Mouse (Mus musculus) heart, embryonic 16.5 days (tissue): ENCODE data around the gene Fam126a. TPM values are rescaled to one million over a fixed set of nuclear protein-coding genes. Genes with fewer than 3 reads are reported as not detected.

Source experiments
- ATAC-seq: fragments of 200-750 bp; cut with Nextera tagmentation; replicated peaks from 2 replicates; pipeline ENCODE4 v1.8.0; 2017; ENCODE audit warnings: moderate number of reproducible peaks; ENCODE audit not compliant: insufficient read depth, low FRiP score; ENCODE audit errors: extremely low read depth
- H3K27ac ChIP-seq: fragments of 300-500 bp; sonication (generic); 2 replicates; pipeline ENCODE4 v1.5.1; 2014; ENCODE audit warnings: mild to moderate bottlenecking, low read length, control low read depth, moderate library complexity
- H3K27me3 ChIP-seq: fragments of 300-500 bp; sonication (generic); 2 replicates; pipeline ENCODE4 v1.6.1; 2014; ENCODE audit warnings: low read length, mixed read lengths; ENCODE audit not compliant: control insufficient read depth, insufficient read depth
- H3K36me3 ChIP-seq: fragments of 300-500 bp; sonication (generic); 2 replicates; pipeline ENCODE4 v1.6.1; 2014; ENCODE audit not compliant: control insufficient read depth, insufficient read depth
- H3K4me1 ChIP-seq: fragments of 300-500 bp; sonication (generic); 2 replicates; pipeline ENCODE4 v1.6.1; 2014; ENCODE audit warnings: low read length, mixed read lengths; ENCODE audit not compliant: control insufficient read depth, insufficient read depth
- H3K4me2 ChIP-seq: fragments of 300-500 bp; sonication (generic); 2 replicates; pipeline ENCODE4 v1.6.1; 2014; ENCODE audit warnings: low read depth, mild to moderate bottlenecking, control low read depth, low read length
- H3K4me3 ChIP-seq: fragments of 300-500 bp; sonication (generic); 2 replicates; pipeline ENCODE4 v1.5.1; 2014; ENCODE audit warnings: mild to moderate bottlenecking, control low read depth, low read length
- H3K9ac ChIP-seq: fragments of 300-500 bp; sonication (generic); 2 replicates; pipeline ENCODE4 v1.6.1; 2014; ENCODE audit warnings: low read length, control low read depth
- H3K9me3 ChIP-seq: fragments of 300-500 bp; sonication (generic); replicated peaks from 2 replicates; pipeline ENCODE4 v1.6.1; 2016; ENCODE audit warnings: low read length; ENCODE audit not compliant: control insufficient read depth
- WGBS: fragments of 180-500 bp; shearing (Covaris S2); extraction: QIAGEN DNeasy Blood & Tissue Kit; methylation state at CpG from one replicate; pipeline ENCODE4 v1.1.7; 2014; 5-methylcytosine and 5-hydroxymethylcytosine counted together
- polyA plus RNA-seq: library from polyadenylated mRNA; unstranded; fragments of >200 nt; fragmentation: Nextera tagmentation; extraction: Ambion mirVana; gene quantifications from 2 replicates; pipeline ENCODE4 v1.2.1, GENCODE M21; 2015

Fam126a gene
- polyA plus RNA-seq, 1 experiment from 2014 or later: 34.1 TPM

DNA sequence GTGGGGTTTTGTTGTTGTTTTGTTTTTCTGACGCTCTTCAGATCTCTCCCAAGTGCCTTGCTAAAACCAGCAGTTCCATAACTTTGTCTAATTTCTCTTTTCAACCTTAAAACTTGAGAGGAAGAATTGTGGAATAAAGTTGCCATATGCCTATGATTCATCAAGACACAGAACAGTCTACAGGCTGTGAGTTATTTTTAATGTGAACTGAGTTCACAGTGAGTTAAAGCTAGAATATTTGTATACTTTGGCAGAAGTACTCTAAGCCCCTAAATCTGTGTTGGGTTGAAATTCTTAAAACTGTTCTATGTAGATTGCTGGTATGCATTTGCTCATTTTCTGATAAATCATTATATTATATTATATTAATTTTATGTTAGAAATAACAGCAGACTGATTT lies 118.9 kb downstream of the Fam126a start:
- ATAC-seq: no peak
- H3K4me2 ChIP-seq: no peak overlapping the region
- no peaks in the 10 kb centered on the region for H3K4me1 ChIP-seq
- 85% methylated on average over 1 of the region's 1 CpGs for WGBS
- H3K36me3 ChIP-seq: no peaks in the 10 kb centered on the region
- no peak overlapping the region for H3K4me3 ChIP-seq
- H3K9ac ChIP-seq: no peak overlapping the region
- H3K27ac ChIP-seq: no peak overlapping the region
- peaks cover 9% of the 10 kb centered on the region for H3K9me3 ChIP-seq
- no peaks in the 10 kb centered on the region for H3K27me3 ChIP-seq

DNA sequence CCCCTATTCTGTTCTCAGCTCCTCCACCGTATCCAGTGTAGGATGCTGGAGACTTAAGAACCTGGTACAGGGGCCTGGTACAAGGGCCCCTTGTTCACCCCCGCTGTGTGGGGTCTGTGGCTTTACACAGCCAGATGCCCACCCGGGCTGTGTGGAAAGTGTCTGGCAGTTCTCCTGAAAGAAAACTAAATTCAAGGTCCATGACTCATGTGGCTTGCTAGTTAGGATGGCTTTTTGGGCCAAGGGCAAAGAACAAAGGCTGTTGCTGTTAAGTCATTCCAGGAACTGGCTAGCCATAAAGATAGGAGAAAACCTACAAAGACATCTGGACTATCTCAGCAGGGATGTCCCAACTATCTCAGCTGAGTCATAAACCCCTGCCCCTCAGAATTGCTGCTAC lies 121.2 kb downstream of the Fam126a start:
- no peak overlapping the region for H3K4me2 ChIP-seq
- H3K9ac ChIP-seq: no peak overlapping the region
- no peak overlapping the region for H3K4me3 ChIP-seq
- 90% methylated on average over 3 of the region's 3 CpGs for WGBS
- H3K36me3 ChIP-seq: no peaks in the 10 kb centered on the region
- no peak overlapping the region for H3K27ac ChIP-seq
- no peak for ATAC-seq
- H3K9me3 ChIP-seq: peaks cover 9% of the 10 kb centered on the region
- H3K27me3 ChIP-seq: no peaks in the 10 kb centered on the region
- no peaks in the 10 kb centered on the region for H3K4me1 ChIP-seq

DNA sequence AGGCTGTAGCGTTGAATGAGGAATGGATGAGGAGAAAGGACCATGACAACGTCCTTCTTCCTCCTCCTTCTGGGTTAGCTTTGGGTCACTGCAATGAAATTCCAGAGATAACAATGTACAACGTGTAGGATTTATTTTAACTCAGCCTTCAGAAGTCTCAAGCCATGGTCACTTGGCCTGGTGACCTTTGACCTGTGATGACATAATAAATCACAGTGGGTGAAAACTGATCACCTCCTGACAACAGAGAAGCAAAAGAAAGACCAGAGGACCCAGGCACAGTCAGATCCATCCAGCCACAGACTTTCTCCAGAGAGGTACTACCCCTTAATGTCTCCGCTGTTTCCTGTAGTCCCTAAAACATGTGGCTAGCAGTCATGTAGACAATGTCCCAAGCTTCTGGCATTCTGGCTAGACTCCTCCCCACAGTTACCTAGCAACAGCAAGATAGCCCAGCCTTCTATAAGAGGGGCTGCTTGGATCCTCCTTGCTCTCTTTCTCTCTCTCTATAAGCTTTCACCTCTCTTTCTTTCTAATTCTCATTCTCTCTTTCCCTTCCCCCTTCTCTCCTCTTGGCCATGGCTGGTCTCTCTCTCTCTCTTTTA lies 121.9 kb downstream of the Fam126a start:
- Histone ChIP-seq H3K36me3 (no peaks in the 10 kb centered on the region), H3K4me3 (no peak overlapping the region), H3K27me3 (no peaks in the 10 kb centered on the region), H3K27ac (no peak overlapping the region), H3K4me1 (no peaks in the 10 kb centered on the region), H3K9me3 (peaks cover 9% of the 10 kb centered on the region), H3K4me2 (no peak overlapping the region), H3K9ac (no peak overlapping the region)
- WGBS: 56% methylated on average over 4 of the region's 4 CpGs
- ATAC-seq: no peak

DNA sequence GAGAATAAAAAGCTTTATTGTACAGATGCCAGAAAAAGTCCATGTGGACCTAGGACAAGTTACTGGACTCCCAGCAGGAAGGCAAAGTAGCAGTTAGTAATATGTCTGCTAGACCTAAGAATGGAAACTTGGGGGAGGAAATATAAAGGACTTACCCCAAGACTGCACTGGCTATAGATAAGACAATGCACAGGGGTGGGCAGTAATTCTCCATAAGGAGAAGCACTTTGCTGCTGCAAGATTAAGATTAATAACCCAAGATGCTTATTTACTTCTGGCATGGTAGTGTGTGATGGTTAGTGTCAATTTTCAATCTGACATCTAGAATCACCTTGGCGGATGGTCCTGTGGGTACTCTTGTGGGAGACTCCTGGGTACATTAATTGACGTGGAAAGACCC lies 128.3 kb downstream of the Fam126a start:
- Histone ChIP-seq H3K27me3 (no peaks in the 10 kb centered on the region), H3K4me1 (no peaks in the 10 kb centered on the region), H3K27ac (no peak overlapping the region), H3K4me3 (no peak overlapping the region), H3K9me3 (peaks cover 4% of the 10 kb centered on the region; the same call in 1 of the 2 replicates), H3K4me2 (no peak overlapping the region), H3K36me3 (no peaks in the 10 kb centered on the region), H3K9ac (no peak overlapping the region)
- ATAC-seq: no peak
- WGBS: 71% methylated on average over 2 of the region's 2 CpGs

DNA sequence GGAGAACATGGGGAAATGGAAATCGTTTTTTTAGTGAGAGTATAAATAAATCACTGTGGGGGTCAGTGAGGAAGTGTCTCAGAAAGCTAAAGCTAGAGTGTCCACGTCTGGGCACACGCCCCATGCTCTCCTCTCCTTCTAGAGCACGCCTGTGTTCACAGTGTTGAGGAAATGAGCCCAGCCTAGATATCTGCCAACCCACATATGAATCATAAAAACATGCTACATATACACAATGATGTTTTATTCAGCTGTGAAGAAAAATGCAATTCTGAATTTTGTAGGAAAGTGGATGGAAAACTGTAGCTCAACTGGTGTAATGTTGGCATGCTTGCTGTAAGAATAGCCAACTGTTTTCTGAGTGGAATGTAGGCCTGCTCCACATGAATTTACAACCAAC lies 130.3 kb downstream of the Fam126a start:
- Histone ChIP-seq H3K27me3 (no peaks in the 10 kb centered on the region), H3K4me3 (no peak overlapping the region), H3K4me2 (no peak overlapping the region), H3K4me1 (no peaks in the 10 kb centered on the region), H3K27ac (no peak overlapping the region), H3K9me3 (peaks cover 4% of the 10 kb centered on the region; the same call in 1 of the 2 replicates), H3K9ac (no peak overlapping the region), H3K36me3 (no peaks in the 10 kb centered on the region)
- 67% methylated on average over 4 of the region's 4 CpGs for WGBS
- no peak for ATAC-seq

DNA sequence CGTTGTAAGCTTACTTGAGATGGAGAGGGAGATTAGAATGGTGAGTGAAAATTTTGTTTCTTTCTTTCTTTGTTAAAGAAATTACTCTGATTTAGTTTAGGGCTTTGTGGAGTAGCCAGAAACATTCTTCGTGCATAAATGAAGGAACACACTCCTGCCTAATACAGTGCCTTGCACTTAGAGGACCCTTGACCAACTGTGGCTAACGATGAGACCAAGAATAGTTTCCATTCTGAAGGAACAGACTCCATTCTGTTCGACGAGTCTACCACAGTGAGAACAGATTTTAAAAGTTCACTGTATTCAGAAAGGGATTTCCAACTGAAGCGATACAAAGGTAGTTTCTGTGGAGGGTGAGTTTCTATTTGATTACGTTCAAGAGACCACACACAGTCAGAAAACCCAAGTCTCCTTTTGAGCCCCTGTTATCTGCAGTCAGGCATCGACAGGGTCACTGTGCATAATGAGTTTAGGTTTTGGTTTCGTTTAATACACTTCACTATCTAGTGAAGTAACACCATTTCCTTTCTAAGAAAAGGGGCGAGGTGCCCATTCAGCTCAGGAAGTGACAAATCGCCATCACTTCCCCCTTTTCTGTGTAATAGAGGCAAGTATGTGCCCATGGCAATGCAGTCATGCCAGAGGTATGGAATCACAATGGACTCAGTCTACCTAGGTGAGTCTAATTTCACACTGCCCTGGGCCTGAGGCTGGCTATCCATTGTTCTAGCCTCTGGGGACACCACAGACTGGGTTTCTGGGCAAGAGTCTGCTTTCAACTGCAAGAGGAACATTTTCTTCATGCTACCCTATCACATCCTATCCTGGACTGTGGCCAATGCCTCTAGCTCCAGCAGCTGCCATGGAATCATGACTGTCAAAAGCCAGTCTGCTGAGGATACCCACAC lies 136.4 kb downstream of the Fam126a start:
- no peaks in the 10 kb centered on the region for H3K9me3 ChIP-seq
- H3K4me3 ChIP-seq: no peak overlapping the region
- WGBS: 62% methylated on average over 11 of the region's 11 CpGs
- H3K27ac ChIP-seq: no peak overlapping the region
- no peaks in the 10 kb centered on the region for H3K36me3 ChIP-seq
- no peaks in the 10 kb centered on the region for H3K4me1 ChIP-seq
- H3K4me2 ChIP-seq: no peak overlapping the region
- H3K27me3 ChIP-seq: no peaks in the 10 kb centered on the region
- no peak overlapping the region for H3K9ac ChIP-seq
- no peak; the same call in 1 of the 2 replicates for ATAC-seq

DNA sequence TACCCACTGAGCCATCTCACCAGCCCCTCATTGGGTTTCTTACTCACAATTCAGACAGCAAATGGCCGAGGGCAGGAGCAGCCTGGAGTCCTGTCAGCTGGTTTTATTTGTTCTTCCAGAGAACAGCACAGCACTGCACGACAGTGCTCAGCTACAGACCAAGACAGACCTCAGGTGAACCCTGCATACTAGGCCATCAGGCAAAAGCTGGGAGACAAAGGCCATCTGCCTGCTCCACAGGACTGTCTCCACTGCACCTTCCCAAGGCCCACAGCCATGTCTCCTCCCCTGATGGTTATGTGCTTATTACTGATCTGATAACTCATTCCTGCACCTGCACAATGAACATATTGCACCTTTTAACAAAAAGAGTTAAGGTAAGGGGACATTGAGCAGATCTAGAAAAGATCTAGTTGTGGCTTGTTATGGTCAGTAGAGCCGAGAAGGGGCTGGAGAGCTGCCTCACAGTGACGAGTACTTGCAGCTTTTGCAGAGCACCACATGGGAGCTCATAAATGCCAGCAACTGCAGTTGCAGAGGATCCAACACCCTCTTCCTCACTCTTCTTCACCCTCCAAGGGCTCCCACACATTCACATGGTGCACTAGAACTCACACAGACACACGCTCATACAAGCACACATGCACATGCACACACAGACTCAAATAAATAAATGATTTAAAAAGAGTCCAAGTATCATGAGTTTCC lies 137.2 kb downstream of the Fam126a start:
- H3K4me1 ChIP-seq: no peaks in the 10 kb centered on the region
- H3K4me2 ChIP-seq: no peak overlapping the region
- no peak overlapping the region for H3K9ac ChIP-seq
- WGBS: 76% methylated on average over 5 of the region's 5 CpGs
- H3K9me3 ChIP-seq: no peaks in the 10 kb centered on the region
- no peak overlapping the region for H3K27ac ChIP-seq
- H3K36me3 ChIP-seq: no peaks in the 10 kb centered on the region
- no peaks in the 10 kb centered on the region for H3K27me3 ChIP-seq
- no peak for ATAC-seq
- no peak overlapping the region for H3K4me3 ChIP-seq

DNA sequence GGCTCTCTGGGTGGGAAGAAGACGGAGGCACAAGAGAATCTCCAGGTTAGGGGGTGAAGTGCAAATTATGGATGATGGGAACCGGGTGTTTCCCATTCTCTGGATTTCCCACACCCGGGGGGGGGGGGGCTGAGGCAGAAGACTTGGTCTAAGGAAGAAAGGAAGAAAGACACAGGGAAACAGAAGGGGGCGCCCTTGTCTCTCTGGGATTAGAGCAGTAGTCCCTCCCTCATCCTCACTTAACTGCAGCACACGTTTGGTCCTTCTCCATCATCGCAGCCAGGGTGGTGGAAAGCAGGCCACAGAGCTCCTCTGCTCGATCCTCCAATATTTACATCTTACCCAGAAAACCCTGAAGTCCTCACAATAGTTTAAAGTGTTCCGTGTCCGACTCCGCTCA lies 139.8 kb downstream of the Fam126a start:
- Histone ChIP-seq H3K4me3 (no peak overlapping the region), H3K9me3 (no peaks in the 10 kb centered on the region), H3K4me1 (no peaks in the 10 kb centered on the region), H3K27ac (no peak overlapping the region), H3K36me3 (no peaks in the 10 kb centered on the region), H3K4me2 (no peak overlapping the region), H3K9ac (no peak overlapping the region), H3K27me3 (no peaks in the 10 kb centered on the region)
- ATAC-seq: no peak
- 34% methylated on average over 10 of the region's 10 CpGs for WGBS

DNA sequence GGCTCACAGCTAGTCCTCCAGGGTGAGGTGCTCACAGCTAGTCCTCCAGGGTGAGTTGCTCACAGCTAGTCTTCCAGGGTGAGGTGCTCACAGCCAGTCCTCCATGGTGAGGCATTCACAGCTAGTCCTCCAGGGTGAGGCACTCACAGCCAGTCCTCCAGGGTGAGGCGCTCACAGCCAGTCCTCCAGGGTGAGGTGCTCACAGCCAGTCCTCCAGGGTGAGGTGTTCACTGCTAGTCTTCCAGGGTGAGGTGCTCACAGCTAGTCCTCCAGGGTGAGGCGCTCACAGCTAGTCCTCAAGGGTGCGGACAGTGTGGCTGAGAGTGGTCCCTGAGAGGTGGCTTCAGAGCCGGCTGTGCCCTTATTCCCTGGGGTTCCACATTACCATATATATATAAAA lies 141.0 kb downstream of the Fam126a start:
- H3K27me3 ChIP-seq: no peaks in the 10 kb centered on the region
- H3K9ac ChIP-seq: no peak overlapping the region
- H3K27ac ChIP-seq: no peak overlapping the region
- ATAC-seq: no peak
- 71% methylated on average over 4 of the region's 4 CpGs for WGBS
- no peaks in the 10 kb centered on the region for H3K9me3 ChIP-seq
- H3K36me3 ChIP-seq: no peaks in the 10 kb centered on the region
- no peak overlapping the region for H3K4me2 ChIP-seq
- no peak overlapping the region for H3K4me3 ChIP-seq
- 0 out of 2 replicates have a peak, but pooled peaks cover 3% of the 10 kb centered on the region for H3K4me1 ChIP-seq
